Mouse (Mus musculus): ENCODE results near the gene Nbas.

Nbas gene

GRCm38 (mm10) chr12:13268826-13269449 lies at the start of gene Nbas:
Nbas (plus strand) TSS chr12:13269133.
- WGBS = 2% methylated on average over 38 of the region's 38 CpGs

GRCm38 (mm10) chr12:13248691-13249572 lies 20.0 kb upstream of the Nbas start, which contains the start of gene Ddx1:
Ddx1 (minus strand) TSS chr12:13249213.
- 2% methylated on average over 59 of the region's 59 CpGs for WGBS

DNA sequence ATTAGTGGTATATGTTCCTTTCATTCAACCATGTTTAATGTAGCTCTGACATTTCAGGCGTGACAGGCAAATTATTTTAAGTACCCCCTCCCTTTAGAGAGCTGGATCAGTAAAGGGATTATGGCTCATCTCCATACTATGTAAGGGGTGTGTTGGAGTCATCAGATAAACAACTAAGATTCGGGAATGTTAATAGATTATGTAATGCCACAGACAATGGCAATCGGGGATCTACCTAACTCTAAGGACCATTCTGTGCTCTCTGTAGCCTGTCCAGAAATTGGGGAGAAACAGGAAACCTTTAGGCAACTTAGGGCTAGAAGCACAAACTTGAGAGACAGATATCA lies 19.4 kb upstream of the Nbas start:
- WGBS = 77% methylated on average over 3 of the region's 3 CpGs

DNA sequence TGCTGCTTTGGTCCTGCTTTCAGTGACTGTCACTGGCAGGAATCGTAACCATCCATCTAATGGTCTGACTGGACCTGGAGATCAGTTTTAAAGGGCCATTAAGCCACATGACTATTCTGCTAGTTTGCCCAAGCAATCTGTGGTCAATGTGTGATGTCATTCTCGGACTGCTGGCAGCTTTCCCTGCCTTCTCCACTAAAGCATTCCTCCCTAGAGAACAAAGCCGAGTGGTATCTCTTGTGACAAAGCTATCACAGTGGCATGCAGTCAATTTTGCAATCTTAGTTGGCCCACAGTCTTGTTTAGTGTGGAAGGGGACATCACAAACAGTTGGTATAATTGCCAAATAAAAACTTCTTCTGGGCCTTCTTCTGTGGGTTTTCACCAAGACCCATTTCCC lies 13.9 kb upstream of the Nbas start:
- WGBS = 50% methylated on average over 3 of the region's 3 CpGs

DNA sequence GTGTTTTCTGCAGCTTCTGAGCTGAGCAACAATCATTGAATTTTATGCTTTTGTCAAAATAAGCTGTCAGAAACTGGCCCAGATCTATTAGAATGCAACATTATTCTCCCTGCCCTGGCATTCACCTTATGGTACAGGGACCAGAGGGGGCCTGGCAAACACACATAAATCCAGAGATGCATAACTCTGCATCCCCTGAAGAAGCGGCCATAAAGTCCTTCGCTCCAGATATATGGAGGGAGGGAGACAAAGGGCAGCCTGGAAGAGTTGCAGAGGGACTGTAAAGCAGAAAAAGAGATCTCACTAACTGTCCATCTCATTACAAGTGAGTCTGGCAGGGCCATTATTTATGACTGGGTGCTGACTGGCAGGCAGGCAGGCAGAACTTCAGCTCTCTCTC lies 13.2 kb upstream of the Nbas start:
- 90% methylated on average over 2 of the region's 2 CpGs for WGBS

GRCm38 (mm10) chr12:13268412-13268811 lies 521 bp upstream of the Nbas start:
- 47% methylated on average over 3 of the region's 3 CpGs for WGBS

- WGBS = 40% methylated on average over 16 of the region's 16 CpGs
Measured at GRCm38 (mm10) chr12:13269570-13270390, 847 bp downstream of the Nbas start.

DNA sequence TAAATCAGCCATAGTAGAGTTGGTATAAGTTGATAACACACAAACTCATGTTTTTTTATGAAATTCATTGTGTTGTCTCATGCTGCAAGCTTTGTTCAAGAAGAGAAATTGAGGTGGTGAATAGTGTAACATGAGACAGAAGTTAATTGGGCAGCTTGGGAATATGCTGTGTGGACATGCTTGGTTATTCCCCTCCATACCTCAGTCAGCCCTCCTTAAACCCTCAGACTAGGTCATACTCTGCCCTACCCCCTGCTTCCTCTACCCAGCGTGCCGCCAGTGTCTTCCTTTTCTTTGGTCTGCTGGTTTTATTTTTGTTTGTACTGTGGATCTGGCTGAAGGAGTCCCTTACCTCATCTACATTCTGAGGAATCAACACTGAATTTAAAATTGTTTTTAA lies 22.5 kb downstream of the Nbas start:
- 73% methylated on average over 2 of the region's 2 CpGs for WGBS

DNA sequence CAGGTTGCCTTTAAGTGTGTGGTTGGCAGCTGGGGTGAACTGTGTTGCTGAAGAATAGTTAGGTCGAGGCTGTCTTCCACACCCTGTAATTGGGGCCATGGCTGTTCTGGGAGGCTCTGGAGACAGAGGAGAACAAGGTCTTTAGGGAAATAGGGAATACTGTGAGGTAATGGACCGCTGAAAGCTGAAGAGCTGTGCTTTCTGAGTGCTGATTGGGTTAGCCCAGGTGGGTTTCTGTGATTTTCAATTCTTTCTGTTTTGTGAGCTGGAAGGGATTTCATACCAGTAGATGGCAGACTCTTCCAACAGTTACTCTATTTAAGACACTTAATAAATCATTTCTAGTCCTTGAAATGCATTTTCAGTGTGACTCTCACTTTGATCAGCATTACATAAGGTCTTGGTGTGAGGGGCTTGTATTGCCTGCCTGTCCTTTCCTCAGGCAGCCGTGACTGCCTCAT lies 24.5 kb downstream of the Nbas start:
- 58% methylated on average over 3 of the region's 3 CpGs for WGBS

GRCm38 (mm10) chr12:13303037-13303436 lies 34.1 kb downstream of the Nbas start:
- 78% methylated on average over 3 of the region's 3 CpGs for WGBS

DNA sequence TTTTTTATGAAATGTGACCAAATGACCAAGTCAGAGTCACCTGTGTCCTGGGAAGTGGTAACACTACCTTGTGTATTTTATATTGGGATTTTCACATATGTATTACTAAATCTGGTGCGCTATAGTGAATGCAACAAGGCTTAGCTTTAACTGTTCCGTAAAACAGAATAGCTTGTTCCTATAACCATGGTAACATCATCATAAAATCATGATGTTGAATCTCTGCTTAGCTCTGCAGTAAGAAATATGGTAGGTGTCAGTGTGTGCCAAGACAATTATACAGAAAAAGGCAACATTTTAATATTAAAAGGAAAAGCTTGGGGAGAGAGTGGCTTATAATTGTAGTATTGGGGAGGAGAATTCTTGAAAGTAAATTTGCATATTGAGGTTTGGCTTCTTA lies 45.0 kb downstream of the Nbas start:
- WGBS = 69% methylated on average over 2 of the region's 2 CpGs

DNA sequence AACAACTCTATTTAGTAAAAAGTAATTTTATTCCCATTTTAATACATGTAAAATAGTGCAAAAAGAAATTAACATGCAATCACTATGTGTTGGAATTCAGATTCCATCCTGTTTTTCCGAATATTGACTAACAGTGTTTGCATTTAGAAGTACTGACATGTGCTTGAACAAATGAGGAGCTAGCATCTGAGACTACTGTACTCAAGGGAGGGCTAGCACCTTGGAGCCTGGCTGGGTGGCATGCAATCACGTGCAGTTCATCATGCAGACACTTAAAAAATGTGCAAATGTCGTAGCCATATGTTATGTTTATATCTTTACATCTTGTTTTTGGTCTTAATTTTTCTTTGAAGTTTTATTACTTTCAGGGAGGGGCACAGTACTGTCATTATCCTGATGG lies 45.5 kb downstream of the Nbas start:
- 72% methylated on average over 3 of the region's 3 CpGs for WGBS

DNA sequence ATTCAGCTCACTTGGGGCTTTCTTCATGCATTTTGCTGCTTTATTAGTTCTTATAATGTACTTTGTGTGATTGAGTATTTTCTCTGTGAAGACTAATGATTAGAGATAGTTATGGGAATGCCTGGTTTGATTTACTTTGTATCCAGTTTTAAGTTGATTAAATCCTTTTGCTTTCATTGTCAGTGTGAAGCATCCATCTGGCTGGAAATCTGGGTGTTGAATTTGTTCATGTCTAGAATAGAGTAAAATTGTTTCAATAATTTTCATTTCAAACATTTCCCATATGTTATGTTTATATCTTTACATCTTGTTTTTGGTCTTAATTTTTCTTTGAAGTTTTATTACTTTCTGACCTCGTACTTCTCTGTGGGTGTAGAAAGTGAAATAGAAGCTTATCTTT lies 46.1 kb downstream of the Nbas start:
- WGBS = 88% methylated on average over 1 of the region's 1 CpGs

DNA sequence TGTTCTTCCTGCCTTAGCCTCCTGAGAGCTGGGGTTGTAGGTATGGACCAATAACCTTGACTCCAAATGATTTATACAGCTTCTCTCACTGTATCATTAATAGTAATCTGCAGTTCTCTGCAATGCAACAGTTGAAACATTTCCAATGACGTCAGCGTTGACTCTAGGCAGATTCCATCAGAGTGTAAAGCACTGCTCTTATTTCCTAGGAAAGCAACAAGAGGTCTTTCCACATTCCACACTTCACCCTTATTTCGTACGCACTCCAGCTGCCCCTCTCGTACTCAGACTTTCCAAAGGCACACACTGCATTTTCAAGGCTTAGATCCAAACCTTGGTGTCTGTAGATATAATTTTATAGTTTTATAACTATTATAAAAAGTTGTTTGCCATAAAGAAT lies 73.6 kb downstream of the Nbas start:
- 95% methylated on average over 5 of the region's 5 CpGs for WGBS

GRCm38 (mm10) chr12:13356201-13356600 lies 87.3 kb downstream of the Nbas start:
- WGBS = 88% methylated on average over 10 of the region's 10 CpGs

DNA sequence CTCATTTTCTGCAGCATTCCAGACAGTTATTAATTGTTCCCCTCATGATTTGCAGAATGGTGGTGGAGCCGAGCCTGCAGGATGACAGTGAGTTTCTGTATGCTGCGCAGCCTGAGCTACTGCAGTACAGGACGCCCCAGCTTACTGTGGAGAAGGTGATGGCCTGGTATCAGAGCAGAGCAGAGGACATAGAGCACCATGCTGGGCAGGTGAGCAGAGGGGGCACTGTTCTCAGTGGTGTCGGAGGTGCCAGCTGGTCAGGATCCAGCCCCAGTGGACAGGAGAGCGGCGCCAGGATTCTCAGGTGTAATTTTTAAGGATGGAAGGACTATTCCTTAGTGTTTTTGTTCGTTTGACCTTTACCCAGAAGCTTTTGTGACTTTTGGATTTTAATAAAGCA lies 87.8 kb downstream of the Nbas start:
- 87% methylated on average over 7 of the region's 7 CpGs for WGBS

- WGBS = 95% methylated on average over 5 of the region's 5 CpGs
Measured at GRCm38 (mm10) chr12:13357229-13357628, 88.3 kb downstream of the Nbas start.

DNA sequence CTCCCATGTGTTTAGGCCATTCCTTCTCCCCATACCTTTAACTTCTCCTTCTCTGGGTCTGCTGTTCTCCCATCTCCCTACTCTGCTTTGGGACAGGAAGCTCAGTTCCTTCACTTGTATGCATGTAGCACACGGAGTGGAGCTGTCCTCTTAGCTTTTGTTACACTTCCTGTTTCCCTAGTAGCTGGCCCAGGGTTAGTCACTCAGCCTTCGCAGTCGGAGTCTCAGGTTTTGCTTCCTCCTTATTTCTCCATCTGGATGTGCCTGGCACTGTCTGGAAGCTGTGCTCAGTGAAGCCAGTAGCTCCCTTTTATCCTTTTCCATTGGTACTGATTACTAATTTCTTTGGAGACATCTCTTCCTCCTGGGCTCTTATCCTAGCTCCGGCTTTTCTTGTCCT lies 89.9 kb downstream of the Nbas start:
- WGBS = 42% methylated on average over 4 of the region's 4 CpGs

GRCm38 (mm10) chr12:13360183-13360811 lies 91.4 kb downstream of the Nbas start:
- 50% methylated on average over 7 of the region's 7 CpGs for WGBS

DNA sequence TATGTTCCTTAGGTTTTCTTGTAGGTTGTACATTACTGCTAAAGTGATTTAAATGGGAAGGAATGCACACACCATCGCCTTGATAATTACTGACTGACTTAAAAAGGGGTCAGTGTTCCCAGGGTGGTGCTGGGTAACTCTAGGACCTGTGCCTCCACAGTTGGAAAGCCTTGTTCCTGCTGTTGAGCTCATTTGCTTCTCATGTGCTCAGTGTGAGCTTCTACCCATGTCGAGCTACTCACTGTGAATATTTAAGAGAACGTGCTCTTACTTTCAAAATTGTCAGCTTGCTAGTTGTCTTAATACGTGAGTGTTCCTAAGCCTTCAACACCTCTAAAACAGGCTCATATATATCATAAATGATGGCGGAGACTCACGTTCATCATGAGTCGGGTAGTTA lies 112.6 kb downstream of the Nbas start:
- 85% methylated on average over 7 of the region's 7 CpGs for WGBS

- WGBS = 78% methylated on average over 1 of the region's 1 CpGs
Measured at GRCm38 (mm10) chr12:13389644-13390043, 120.7 kb downstream of the Nbas start.

DNA sequence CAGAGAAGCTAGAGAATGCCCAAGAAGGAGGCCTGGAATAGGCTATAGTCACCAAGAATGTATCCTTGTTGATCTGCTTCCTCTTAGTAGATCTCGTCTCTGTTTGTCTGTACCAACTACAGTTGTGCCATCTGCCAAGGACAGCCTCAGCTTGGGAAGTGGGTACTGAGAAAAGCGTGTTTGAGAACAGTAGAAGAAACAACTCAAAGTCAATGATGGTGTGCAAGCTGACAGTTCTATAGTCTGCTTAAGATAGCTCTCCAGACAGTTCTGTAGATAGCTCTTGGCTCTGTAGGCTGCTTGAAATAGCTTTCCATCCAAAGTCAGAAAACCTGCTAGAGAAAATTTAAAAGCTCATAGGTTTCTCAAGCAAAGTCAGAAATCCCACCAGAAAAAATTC lies 149.7 kb downstream of the Nbas start:
- 50% methylated on average over 2 of the region's 2 CpGs for WGBS

All from cerebral cortex, adult 2 months (tissue).